Mouse (Mus musculus): ENCODE measurements around the gene Nav3. TPM values are rescaled to one million over a fixed set of nuclear protein-coding genes. Genes with fewer than 3 reads are reported as not detected.
"Not testable (repeated sequence)": the region's sequence is repeated elsewhere in the genome, so short reads cannot be mapped to it uniquely, and the experiment has no call there.

The Nav3 gene
- total RNA-seq, 2 experiments from 2014 or later: 77.6 to 79.2 TPM

- H3K4me3 ChIP-seq: no peak overlapping the region
- no peak for TF ChIP-seq CTCF (conservative IDR thresholded peaks at IDR 0.05)
- peak in 1 of 2 experiments; percentile 19 for DNase-seq (ENCODE audit: low spot score in 2 of 2)
- H3K27ac ChIP-seq: peak overlapping the region; percentile 67; the same call in 1 of the 2 replicates
These were observed 34.5 kb downstream of the Nav3 start for GRCm38 (mm10) chr10:110421533-110421932.

- no peak for TF ChIP-seq CTCF (conservative IDR thresholded peaks at IDR 0.05)
- DNase-seq (ENCODE audit: low spot score in 2 of 2): no peak
- no peak overlapping the region for H3K4me3 ChIP-seq
- no peak overlapping the region for H3K27ac ChIP-seq
These were observed 39.0 kb downstream of the Nav3 start for GRCm38 (mm10) chr10:110417003-110417402.

GRCm38 (mm10) chr10:110415624-110416023 is 40.4 kb downstream of the Nav3 start:
- H3K4me3 ChIP-seq: no peak overlapping the region
- no peak for DNase-seq (ENCODE audit: low spot score in 2 of 2)
- TF ChIP-seq CTCF (conservative IDR thresholded peaks at IDR 0.05): no peak
- H3K27ac ChIP-seq: no peak overlapping the region

- peak overlapping the region; percentile 70 for H3K27ac ChIP-seq
- DNase-seq (ENCODE audit: low spot score in 2 of 2): peak; percentile 25 to 44
- no peak overlapping the region for H3K4me3 ChIP-seq
- TF ChIP-seq CTCF (conservative IDR thresholded peaks at IDR 0.05): no peak
These were observed 42.6 kb downstream of the Nav3 start for GRCm38 (mm10) chr10:110413281-110413897.

- DNase-seq (ENCODE audit: low spot score in 2 of 2): no peak
- H3K4me3 ChIP-seq: no peak overlapping the region
- H3K27ac ChIP-seq: no peak overlapping the region
- no peak for TF ChIP-seq CTCF (conservative IDR thresholded peaks at IDR 0.05)
These were observed 53.1 kb downstream of the Nav3 start for GRCm38 (mm10) chr10:110402950-110403349.

GRCm38 (mm10) chr10:110400642-110401041 is 55.4 kb downstream of the Nav3 start:
- 0 out of 2 replicates have a peak overlapping the region, but pooled peaks have one; percentile 6 for H3K27ac ChIP-seq
- no peak for DNase-seq (ENCODE audit: low spot score in 2 of 2)
- H3K4me3 ChIP-seq: no peak overlapping the region
- no peak for TF ChIP-seq CTCF (conservative IDR thresholded peaks at IDR 0.05)

GRCm38 (mm10) chr10:110398643-110399042 is 57.4 kb downstream of the Nav3 start:
- H3K27ac ChIP-seq: 0 out of 2 replicates have a peak overlapping the region, but pooled peaks have one; percentile 28
- DNase-seq (ENCODE audit: low spot score in 2 of 2): no peak
- TF ChIP-seq CTCF (conservative IDR thresholded peaks at IDR 0.05): no peak
- no peak overlapping the region for H3K4me3 ChIP-seq

GRCm38 (mm10) chr10:110386476-110387197 is 69.4 kb downstream of the Nav3 start:
- Histone ChIP-seq H3K4me3 (no peak overlapping the region), H3K27ac (no peak overlapping the region)
- TF ChIP-seq CTCF (conservative IDR thresholded peaks at IDR 0.05): no peak
- DNase-seq (ENCODE audit: low spot score in 2 of 2): no peak

- H3K27ac ChIP-seq; H3K4me3 ChIP-seq; DNase-seq (ENCODE audit: low spot score in 2 of 2): not testable (repeated sequence)
These were observed 72.3 kb downstream of the Nav3 start for GRCm38 (mm10) chr10:110383506-110384229.

- no peak for TF ChIP-seq CTCF (conservative IDR thresholded peaks at IDR 0.05)
These were observed 75.2 kb downstream of the Nav3 start for GRCm38 (mm10) chr10:110380792-110381191.

GRCm38 (mm10) chr10:110372724-110373455 is 83.1 kb downstream of the Nav3 start:
- Histone ChIP-seq H3K27ac (peak overlapping the region; percentile 19; the same call in 1 of the 2 replicates), H3K4me3 (no peak overlapping the region)
- TF ChIP-seq CTCF (conservative IDR thresholded peaks at IDR 0.05): no peak
- no peak for DNase-seq (ENCODE audit: low spot score in 2 of 2)

More at GRCm38 (mm10) chr10:110380792-110381191, 75.2 kb downstream of the Nav3 start:
- no peak overlapping the region for H3K27ac ChIP-seq
- H3K4me3 ChIP-seq: no peak overlapping the region
- peak in 1 of 2 experiments; percentile 19 for DNase-seq (ENCODE audit: low spot score in 2 of 2)

GRCm38 (mm10) chr10:110352148-110352547 is 103.9 kb downstream of the Nav3 start:
- TF ChIP-seq CTCF (conservative IDR thresholded peaks at IDR 0.05): no peak
- H3K27ac ChIP-seq: 0 out of 2 replicates have a peak overlapping the region, but pooled peaks have one; percentile 43
- no peak overlapping the region for H3K4me3 ChIP-seq
- DNase-seq (ENCODE audit: low spot score in 2 of 2): no peak

All from layer of hippocampus, adult 2 months (tissue).